Mouse (Mus musculus) Muller cell, postnatal 12 days (primary cell): ENCODE measurements around the gene Tfg.
A peak's percentile ranks its signal among the peaks of the same experiment; 100 is the strongest.

Source experiments
- DNase-seq: peaks from one replicate; pipeline ENCODE4 v3.0.0-alpha.2; 2015; ENCODE audit errors: inconsistent ontology term

The Tfg gene

DNA sequence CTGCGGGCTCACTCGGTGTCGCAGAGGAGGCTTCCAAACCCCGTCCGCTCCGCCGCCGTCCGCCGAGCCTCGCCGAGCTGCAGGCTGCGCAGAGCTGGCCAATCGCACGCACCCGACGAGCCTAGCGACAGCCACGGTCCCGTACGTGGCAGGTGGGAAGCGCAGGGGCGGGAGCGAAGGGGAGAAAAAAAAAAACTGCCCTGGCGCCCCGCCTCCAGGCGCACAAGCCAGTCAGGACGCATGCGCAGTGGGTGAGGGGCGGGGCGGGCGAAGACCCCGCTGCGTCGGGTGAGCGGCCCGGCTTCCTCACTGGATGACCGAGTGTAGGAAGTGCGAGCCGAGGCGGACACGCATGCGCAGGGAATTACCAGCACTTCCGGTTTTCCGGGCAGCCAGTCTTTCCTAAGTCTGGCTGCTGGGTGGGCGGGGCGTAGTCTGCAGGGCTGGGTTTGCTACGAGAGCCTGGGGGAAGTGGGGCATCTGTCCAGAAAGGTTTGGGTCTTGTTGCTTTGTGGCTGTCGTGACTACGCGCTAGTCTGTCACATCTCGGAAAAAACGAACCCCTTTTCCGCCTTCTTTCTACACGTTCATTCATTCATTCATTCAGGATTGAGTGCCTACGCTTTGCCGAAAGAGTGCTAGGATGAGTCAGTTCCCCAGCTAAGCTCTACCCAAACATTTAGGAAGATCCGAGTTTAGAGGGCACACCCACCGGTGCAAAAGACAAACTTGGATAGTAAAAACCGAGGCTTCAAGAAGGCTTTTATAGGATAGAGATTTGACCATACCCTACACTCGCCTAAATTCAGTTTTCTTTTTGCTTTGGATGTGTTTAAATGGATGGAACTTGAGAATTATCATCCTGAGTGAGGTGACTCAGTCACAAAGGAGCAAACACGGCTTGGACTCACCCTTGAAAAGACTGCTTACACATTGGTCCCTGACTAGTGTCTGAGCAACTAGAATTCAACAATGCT, at the start of gene Tfg:
Gene Tfg (minus strand): TSS at position 227 of the 977 bp plus-strand sequence.
- DNase-seq = peak; percentile 100

DNA sequence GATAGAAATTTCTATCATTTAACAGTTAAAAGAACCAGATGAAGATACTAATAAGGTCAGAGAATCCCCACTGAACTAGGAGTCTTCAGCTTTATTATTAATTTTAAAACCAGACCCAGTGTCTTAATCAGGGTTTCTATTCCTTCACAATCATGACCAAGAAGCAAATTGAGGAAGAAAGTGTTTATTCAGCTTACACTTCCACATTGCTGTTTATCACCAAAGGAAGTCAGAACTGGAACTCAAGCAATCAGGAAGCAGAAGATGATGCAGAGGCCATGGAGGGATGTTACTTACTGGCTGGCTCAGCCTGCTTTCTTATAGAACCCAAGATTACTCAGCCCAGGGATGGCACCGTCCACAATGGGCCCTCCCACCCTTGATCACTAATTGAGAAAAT, 11.8 kb upstream of the Tfg start:
- no peak for DNase-seq

DNA sequence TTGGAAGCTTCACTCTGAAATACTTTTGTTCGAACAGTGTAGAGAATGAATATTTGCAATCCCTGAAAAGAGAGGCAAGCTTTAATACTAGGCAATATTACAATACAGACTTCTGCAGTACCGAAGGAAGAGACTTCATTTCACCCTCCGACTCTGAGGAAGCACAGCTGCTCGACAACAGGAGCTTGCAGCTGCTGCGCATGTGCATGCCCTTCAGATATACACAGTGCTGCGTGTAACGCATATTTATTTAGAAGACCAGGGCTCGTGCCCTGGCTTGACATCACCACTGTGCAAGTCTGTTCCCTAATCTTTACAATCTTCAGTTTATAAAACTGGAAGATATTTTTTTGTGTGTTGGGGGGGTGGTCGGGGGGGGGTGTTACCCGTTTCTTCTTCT, 7.7 kb upstream of the Tfg start:
- no peak for DNase-seq

DNA sequence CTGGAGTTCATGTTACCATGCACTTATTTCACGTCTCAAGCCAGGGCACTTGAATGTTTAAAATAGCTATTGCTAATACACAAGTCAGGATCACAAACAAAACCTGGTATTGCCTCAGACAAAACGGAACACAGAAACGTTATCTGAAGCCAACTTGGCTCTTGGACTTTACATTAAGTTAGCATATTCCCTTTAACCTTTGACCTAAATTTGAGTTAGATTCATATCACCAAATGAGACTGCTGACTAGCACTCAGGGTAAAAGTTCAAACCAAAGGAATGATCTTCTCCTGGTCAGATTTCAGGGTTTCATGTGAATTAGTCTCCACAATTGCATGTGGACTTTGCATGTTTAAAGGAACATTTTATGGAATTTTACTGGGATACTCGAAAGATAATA, 5.1 kb upstream of the Tfg start:
- no peak for DNase-seq

DNA sequence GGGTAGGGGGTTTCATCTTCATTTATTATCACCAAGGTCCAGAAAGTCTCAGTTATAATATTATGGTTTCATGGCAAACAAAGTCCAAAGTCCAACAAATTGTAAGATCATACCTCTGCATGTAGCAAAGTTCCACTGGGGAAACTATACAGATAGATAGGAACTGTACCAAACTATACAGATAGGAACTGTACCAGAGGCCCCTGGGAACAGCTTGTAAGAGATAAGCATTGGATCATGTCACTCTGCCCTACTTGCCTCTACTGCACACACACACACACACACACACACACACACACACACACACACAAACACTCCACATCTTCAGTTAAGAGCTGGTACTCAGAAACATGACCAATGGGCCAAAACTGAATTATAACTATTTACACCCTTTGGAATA, 1.8 kb upstream of the Tfg start:
- DNase-seq = no peak

DNA sequence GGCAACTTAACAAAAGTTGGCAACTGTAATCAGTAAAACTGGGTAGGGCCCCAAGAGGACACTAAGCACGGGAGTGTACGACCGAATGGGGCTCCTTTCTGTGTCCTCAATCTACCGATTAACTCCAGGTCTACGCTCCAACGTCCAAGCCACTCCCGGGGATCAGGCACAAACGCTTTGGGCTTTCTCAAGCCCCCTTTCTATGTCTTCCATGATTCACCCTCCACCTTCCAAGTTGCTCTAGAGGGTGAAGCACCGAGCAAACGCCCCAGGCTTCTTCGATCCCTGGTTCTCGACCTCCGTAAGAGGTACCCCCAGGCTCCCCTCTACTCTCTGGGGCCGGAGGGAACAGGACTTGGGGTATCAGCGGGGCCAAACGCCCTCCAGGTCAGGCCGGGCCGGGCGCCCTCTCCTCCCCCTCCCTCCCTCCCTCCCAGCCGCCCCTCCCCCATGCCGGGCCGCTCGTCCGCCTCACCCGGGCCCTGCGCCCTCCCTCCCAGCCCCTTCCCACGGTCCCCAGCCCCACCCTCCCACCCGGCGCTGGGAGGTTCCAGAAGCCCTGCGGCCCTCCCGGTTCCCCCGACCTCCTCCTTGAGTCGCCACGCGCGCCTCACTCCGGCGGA, 582 bp downstream of the Tfg start:
- DNase-seq = no peak

DNA sequence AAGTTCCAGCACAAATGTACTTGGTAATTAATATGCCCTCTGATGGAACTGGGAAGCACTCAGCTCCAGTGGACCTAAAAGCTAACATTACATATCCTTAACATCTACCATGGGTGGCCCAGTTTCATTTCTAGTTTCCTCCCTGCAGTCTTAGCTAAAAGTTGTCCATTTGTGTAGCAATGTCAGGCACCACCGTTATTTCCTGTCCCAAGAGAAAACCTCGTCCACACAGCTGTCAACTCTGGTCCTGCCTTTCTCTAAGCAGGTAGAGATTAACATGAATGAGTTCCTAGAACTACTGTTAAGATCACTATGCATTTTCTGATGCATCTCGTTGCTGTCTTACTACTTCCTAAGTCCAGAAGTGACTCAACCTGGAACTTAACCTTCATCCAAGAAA, 1.6 kb downstream of the Tfg start:
- DNase-seq = no peak

DNA sequence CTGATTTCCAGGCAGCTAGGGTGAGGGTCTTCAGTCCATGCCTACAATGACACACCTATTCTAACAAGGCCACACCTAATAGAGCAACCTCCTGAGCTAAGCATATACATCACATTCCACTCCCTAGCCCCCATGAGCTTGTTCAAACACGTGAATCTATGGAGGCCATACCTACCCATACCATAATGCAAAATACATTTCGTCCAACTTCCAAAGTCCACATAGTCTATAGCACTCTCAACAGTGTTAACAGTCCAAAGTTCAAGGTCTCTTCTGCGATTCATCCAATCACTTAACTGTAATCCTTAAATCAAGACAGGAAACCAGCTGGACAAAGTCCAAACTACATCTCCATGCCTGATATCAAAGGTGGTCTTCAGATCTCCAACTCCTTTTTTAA, 7.2 kb downstream of the Tfg start:
- no peak for DNase-seq

DNA sequence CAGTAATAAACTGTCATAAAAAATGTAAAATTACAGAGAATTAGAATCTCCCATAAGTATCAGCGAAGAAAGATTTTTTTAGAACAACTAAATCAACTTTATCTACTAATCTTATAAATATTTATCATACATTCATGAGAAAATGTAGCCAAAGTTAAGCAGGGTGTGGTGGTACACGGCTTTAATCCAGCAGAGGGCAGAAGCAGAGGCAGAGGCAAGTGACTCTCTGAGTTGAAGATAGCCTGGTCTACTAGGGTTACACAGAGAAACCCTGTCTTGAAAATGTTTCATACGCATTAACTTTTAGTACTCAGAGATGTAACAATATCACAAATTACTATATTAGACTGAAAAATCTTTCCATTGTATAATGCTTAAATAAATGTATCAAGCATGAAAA, 11.5 kb downstream of the Tfg start:
- no peak for DNase-seq

DNA sequence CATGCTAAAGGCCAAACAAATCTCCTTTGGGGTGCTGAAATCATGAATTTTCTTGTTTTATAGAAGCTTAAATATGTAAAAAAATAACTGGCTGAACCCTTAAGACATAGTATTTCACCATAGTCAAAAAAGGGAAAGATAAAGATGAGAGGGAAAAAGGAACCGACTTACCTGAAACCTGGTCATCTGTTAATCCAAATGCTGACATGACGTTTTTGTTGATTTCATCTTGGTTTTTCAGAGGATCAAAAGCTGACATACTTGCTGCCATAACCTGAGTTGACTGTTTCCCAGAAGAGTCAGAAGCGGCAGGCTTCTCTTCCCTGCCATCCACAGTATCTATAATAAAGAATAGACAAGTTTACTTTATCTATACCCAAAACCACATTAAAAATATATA, 16.4 kb downstream of the Tfg start:
- no peak for DNase-seq

DNA sequence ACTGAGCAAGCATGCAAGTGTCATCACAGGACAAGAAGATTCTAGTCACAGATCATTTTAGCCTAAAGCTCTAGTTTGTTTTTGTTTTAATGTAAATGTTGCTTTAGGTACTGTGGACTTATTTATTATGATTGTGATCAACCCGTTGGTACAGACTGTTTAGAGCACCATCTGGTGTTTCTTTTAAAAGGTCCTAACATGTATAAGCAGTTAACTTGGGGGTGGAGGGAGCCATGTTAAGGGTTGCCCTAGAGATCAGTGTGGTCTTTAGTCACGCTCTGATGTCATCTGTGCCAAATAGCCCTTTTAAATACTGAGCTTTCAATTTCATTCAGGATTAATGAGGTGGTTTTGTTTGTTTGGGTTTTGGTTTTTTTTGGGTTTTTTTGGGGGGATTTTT, 20.8 kb downstream of the Tfg start:
- no peak for DNase-seq

DNA sequence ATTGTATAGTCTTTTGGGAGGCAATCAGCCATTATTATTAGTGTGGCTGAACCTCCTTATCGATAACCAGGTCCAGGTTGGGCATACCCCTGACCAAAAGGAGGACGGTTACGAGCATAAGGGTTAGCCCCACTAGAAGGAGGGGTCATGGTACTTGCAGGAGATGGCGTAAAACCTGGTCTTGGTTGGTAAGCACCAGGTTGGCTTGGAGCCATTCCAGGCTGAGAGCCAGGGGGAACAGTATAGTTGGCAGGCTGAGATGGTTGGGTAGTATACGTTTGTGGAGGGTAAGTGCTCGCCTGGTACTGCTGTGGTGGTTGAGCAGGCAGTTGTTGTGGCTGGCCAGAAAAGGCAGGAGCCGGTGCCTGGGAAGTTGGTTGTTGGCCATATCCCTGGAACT, 26.5 kb downstream of the Tfg start:
- DNase-seq = no peak

DNA sequence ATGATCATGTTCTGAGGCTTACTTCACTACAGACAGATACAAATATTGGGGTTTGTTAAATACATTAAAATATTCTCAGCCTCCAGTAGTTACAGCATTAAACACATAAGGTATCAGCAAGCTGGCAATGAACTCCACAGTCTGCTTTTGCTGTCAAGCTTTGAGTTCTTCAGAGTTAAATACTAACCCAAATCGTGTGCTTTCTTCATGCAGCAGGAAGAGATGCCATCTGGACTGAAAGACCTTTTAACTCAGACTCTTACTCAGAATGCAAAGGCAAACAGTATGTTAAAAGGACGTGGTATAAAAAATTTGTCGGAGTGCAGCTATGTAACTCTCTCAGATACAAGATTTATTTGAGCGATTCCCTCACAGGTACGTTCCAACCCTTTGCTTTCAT, 30.5 kb downstream of the Tfg start:
- DNase-seq = no peak

DNA sequence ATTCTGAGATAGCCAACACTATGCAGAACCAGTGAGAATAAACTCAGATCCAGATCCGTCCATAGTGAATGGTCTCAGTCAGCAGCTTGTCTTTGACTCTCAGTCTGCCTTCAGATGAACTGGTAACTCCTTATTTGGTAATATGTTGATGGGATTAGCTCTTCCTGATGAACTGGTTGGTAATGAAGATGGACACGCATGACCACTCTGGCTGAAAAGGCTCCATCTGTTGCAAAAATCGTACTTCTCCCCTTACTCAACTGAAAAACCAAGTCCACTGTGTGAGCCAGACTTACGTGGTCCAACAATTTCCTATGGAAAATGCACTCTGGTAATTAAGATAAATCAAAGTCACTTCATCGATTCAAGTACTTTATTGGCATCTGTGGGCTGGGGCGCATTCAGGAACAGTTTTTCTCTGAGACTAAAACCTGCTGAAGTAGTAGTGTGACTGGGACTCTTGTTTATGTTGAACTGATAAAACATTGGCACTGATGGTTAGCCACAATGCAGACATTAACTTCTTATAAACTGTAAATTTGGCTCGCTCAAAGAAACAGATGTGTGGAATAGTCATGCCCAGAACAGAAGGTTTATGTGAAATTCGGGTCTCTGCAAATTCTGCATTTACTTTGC, 36.1 kb downstream of the Tfg start:
- DNase-seq = no peak

DNA sequence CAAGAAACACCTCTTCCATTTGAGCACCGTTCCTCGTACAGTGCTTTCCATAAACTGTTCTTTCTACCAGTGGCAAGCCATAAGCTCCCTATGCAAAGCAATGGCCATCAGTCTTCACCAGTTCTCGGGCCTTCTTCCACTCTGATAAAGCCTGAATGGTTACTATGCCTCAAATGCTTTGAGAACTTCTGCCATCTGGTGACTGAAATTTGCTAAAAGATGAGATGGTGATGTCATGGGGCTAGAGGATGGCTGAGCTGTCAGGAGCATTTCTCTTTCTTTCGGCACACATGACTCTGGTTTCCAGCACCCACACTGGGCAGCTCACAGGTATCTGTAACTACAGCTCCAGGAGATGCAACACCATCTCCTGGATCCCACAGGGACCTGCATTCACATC, 40.1 kb downstream of the Tfg start:
- peak; percentile 62 for DNase-seq

DNA sequence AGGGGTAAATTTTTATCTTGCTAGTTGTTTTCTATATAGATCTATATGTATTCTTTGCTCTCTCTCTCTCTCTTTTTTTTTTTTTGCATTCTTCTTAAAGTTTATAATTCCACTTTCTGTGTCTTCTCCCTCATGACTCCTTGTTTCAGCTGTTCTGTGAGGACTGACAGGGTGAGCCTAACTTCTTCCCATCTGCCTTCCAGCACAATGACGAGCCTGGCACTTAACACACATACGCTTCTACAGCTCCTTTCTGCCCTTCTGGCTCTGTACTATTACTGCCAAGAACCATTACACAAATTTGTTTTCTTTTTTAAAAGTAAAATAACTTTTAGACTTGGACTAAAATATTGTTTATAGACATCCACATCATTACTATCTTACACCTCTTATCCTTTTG, 43.8 kb downstream of the Tfg start:
- no peak for DNase-seq

DNA sequence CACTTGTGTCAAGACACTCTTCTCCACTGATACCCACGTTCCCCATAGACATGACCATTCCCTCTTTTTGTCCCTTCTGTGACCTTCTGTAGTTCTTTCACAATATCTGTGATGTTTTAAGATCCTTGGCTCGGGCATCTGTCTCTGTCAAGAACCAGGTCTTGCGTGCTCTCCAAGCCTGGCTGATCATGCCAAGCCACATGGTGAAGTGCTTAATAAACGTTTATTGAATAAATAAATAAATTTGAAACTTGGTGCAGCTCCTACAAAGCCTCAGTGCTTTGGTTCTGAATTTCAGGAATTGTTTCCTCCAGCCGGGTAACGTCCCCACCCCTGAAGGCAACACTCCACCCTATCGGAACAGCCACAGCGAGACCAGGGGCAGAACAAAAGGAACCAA, 46.3 kb downstream of the Tfg start:
- no peak for DNase-seq

DNA sequence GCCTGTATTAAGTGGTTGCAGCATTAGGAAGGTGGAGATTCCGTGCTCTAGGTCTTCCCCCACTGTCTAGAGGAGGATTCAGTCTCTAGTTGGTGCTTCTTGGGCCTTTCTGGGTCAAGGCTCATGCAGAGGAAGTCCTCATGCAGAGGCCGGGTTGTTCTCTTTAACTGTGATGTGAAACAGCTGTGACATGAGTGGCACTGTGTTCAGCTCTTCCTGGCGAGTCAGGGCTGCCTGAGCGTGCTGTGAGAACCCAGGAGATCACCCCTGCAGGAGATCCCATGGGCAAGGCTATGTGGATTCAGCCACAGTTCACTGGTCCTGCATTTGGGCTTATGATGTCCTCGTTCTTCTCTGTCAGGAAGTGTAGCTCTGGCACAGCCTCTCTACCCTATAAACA, 47.7 kb downstream of the Tfg start:
- no peak for DNase-seq

DNA sequence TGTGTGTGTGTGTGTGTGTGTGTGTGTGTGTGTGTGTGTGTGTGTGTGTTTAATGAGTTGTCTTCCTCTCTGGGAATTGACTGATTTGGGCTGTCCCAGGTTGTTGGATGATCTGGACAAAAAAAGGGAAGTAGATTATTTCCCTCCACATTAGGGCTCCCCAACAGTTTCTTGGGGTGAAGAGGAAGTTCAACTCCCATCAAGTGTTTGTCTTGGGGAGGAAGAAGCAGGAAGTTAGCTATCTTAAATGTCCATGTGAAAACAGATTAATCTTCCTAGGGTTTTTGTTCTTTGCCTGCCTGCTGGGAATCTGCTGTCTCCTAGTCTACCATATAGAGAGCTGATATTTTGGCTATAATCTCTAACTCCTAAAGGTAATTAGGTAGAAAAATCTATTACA, 58.4 kb downstream of the Tfg start:
- DNase-seq = no peak

DNA sequence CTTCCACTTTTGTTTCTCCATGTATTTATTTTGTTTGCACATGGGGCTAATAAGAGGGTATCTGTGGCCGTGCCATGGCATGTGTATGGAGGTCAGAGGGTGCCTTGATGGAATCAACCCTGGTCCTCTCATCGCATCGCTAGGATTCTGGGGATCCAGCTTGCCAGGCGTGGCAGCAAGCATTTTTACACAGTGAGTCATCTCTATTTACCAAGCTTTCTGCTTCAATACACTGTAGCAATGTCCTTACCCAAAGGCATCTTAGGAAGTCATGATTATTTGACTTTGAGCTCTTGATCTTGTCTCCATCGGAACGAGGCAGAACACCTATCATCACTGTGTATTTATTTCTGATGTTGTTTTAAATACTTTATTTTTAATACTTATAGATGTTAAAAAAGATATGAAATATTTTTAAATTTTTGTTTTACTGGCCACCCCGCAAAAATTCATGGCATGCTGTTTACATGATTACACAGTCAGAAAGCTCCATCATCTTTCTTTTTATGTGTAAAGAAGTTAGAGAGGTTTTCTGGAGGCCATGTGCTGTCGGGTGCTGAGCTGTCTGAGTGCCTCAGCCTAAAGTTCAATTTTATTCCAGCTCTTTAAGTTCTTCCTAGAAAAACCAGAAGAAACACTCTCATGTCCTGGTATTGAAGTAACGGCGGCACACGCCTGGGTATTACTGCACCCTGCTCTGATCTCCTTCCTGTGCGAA, 61.9 kb downstream of the Tfg start:
- peak; percentile 80 for DNase-seq

DNA sequence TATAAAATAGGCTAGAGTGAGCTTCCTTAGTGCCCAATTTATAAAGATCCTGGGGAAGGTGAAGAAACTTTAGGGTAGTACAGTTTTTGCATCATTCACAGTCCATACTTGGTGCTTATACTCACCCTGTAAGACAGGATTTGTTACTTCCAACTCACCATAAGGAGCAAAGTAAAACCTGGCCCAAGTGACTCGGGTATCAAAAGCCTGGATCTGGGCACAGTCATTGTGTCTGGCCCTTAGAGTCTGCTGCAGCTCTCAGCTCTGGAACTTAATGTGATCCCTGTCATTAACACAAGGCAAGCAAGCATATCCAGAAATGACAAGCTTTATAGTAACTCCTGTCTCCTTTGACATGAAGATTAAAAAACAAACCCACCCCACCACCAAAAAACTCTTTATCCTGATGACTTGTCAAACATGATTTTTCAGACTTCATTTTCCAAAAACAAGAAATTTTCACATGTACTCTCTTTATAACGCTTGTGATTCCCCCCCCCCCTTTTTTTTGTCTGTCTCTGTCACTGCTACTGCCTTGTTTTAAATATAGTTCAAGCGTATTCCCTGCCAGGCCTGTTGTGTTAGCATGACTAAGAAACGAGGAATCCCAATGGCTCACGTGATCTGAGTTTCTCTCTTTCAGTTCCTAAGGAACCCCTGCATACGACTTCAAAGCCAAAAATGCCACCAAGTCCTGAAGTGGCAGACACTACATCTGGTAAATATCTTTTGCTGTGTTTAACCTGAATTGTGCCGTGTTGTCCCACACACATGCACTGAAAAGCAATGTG, 70.7 kb downstream of the Tfg start:
- peak; percentile 25 for DNase-seq
